Mouse (Mus musculus): ENCODE data around the gene Thumpd1.

Thumpd1 gene

GRCm38 (mm10) chr7:119670925-119671324 is 49.7 kb downstream of the Thumpd1 start:
- no peak for DNase-seq (ENCODE audit: low read depth, low spot score)

- no peak for DNase-seq (ENCODE audit: low read depth, low spot score)
These were observed 50.2 kb downstream of the Thumpd1 start for GRCm38 (mm10) chr7:119670395-119670794.

GRCm38 (mm10) chr7:119667893-119668292 is 52.7 kb downstream of the Thumpd1 start:
- DNase-seq (ENCODE audit: low read depth, low spot score), result no peak

Measured in WW6 (cell line).